Mouse (Mus musculus): ENCODE measurements at regions not wholly inside any gene's neighbourhood (a gene's known extent, or its start where the extent isn't known, plus 50 kb on each side); places are given as distances from the start of the nearest gene placed in this dataset.

GRCm38 (mm10) chr9:100097028-100097427, 221.1 kb upstream of the Sox14 start:
- WGBS, result 11% methylated on average over 2 of the region's 2 CpGs
- peak; percentile 83; the same call in 1 of the 2 replicates for ATAC-seq (ENCODE audit: low read depth)
- H3K9ac ChIP-seq, result no peak overlapping the region
- H3K36me3 ChIP-seq, result no peaks in the 10 kb centered on the region
- no peak overlapping the region for H3K4me2 ChIP-seq
- H3K27ac ChIP-seq (replicated peaks), result no peak overlapping the region
- no peak overlapping the region for H3K4me3 ChIP-seq
- no peaks in the 10 kb centered on the region for H3K9me3 ChIP-seq
- 0 out of 2 replicates have a peak, but pooled peaks cover 4% of the 10 kb centered on the region for H3K4me1 ChIP-seq (replicated peaks)
- H3K27me3 ChIP-seq, result peaks cover 61% of the 10 kb centered on the region

GRCm38 (mm10) chr9:100095559-100095959, 219.6 kb upstream of the Sox14 start:
- Histone ChIP-seq H3K4me1 (replicated peaks) (0 out of 2 replicates have a peak, but pooled peaks cover 4% of the 10 kb centered on the region), H3K4me2 (no peak overlapping the region), H3K9me3 (no peaks in the 10 kb centered on the region), H3K36me3 (no peaks in the 10 kb centered on the region), H3K9ac (no peak overlapping the region), H3K27me3 (peaks cover 61% of the 10 kb centered on the region), H3K27ac (replicated peaks) (no peak overlapping the region), H3K4me3 (no peak overlapping the region)
- no peak for ATAC-seq (ENCODE audit: low read depth)
- WGBS, result 16% methylated on average over 7 of the region's 7 CpGs

- 0 out of 2 replicates have a peak, but pooled peaks cover 4% of the 10 kb centered on the region for H3K4me1 ChIP-seq (replicated peaks)
- H3K36me3 ChIP-seq, result no peaks in the 10 kb centered on the region
- H3K27ac ChIP-seq (replicated peaks), result no peak overlapping the region
- H3K9me3 ChIP-seq, result no peaks in the 10 kb centered on the region
- H3K27me3 ChIP-seq, result peaks cover 57% of the 10 kb centered on the region
- H3K4me3 ChIP-seq, result no peak overlapping the region
- H3K4me2 ChIP-seq, result no peak overlapping the region
- WGBS, result 72% methylated on average over 6 of the region's 6 CpGs
- no peak for ATAC-seq (ENCODE audit: low read depth)
- H3K9ac ChIP-seq, result no peak overlapping the region
These were observed 219.1 kb upstream of the Sox14 start for GRCm38 (mm10) chr9:100094956-100095558.

- no peaks in the 10 kb centered on the region for H3K36me3 ChIP-seq
- H3K27ac ChIP-seq (replicated peaks), result no peak overlapping the region
- H3K4me2 ChIP-seq, result no peak overlapping the region
- 0 out of 2 replicates have a peak, but pooled peaks cover 4% of the 10 kb centered on the region for H3K9me3 ChIP-seq
- no peak overlapping the region for H3K4me3 ChIP-seq
- no peaks in the 10 kb centered on the region for H3K27me3 ChIP-seq
- ATAC-seq (ENCODE audit: low read depth), result no peak
- H3K4me1 ChIP-seq (replicated peaks), result no peaks in the 10 kb centered on the region
- 93% methylated on average over 5 of the region's 5 CpGs for WGBS
- H3K9ac ChIP-seq, result no peak overlapping the region
These were observed 195.2 kb upstream of the Sox14 start for GRCm38 (mm10) chr9:100071141-100071540.

- WGBS, result 91% methylated on average over 1 of the region's 1 CpGs
- no peak overlapping the region for H3K4me3 ChIP-seq
- ATAC-seq (ENCODE audit: low read depth), result no peak
These were observed 182.6 kb upstream of the Sox14 start for GRCm38 (mm10) chr9:100058541-100058940.

GRCm38 (mm10) chr9:100046213-100046807, 170.3 kb upstream of the Sox14 start:
- Histone ChIP-seq H3K9ac (no peak overlapping the region), H3K27me3 (no peaks in the 10 kb centered on the region), H3K4me3 (no peak overlapping the region), H3K4me2 (0 out of 2 replicates have a peak overlapping the region, but pooled peaks have one; percentile 11), H3K9me3 (peaks cover 10% of the 10 kb centered on the region; the same call in 1 of the 2 replicates), H3K27ac (replicated peaks) (no peak overlapping the region), H3K4me1 (replicated peaks) (peaks cover 7% of the 10 kb centered on the region), H3K36me3 (no peaks in the 10 kb centered on the region)
- no peak for ATAC-seq (ENCODE audit: low read depth)
- 45% methylated on average over 13 of the region's 13 CpGs for WGBS

More at GRCm38 (mm10) chr9:100058541-100058940, 182.6 kb upstream of the Sox14 start:
- Histone ChIP-seq H3K9ac (no peak overlapping the region), H3K4me1 (replicated peaks) (no peaks in the 10 kb centered on the region), H3K36me3 (no peaks in the 10 kb centered on the region), H3K27me3 (no peaks in the 10 kb centered on the region), H3K27ac (replicated peaks) (no peak overlapping the region), H3K9me3 (no peaks in the 10 kb centered on the region), H3K4me2 (no peak overlapping the region)

- H3K4me3 ChIP-seq, result no peak overlapping the region
- H3K27me3 ChIP-seq, result no peaks in the 10 kb centered on the region
- peaks cover 7% of the 10 kb centered on the region for H3K4me1 ChIP-seq (replicated peaks)
- peaks cover 10% of the 10 kb centered on the region; the same call in 1 of the 2 replicates for H3K9me3 ChIP-seq
- no peaks in the 10 kb centered on the region for H3K36me3 ChIP-seq
- H3K4me2 ChIP-seq, result no peak overlapping the region
- no peak overlapping the region for H3K27ac ChIP-seq (replicated peaks)
- H3K9ac ChIP-seq, result no peak overlapping the region
- WGBS, result 24% methylated on average over 5 of the region's 5 CpGs
- no peak for ATAC-seq (ENCODE audit: low read depth)
These were observed 169.7 kb upstream of the Sox14 start for GRCm38 (mm10) chr9:100045636-100046035.

GRCm38 (mm10) chr9:100041776-100042175, 165.8 kb upstream of the Sox14 start:
- Histone ChIP-seq H3K27ac (replicated peaks) (no peak overlapping the region), H3K9me3 (no peaks in the 10 kb centered on the region), H3K36me3 (no peaks in the 10 kb centered on the region), H3K4me2 (no peak overlapping the region), H3K27me3 (no peaks in the 10 kb centered on the region), H3K4me1 (replicated peaks) (peaks cover 5% of the 10 kb centered on the region), H3K9ac (no peak overlapping the region), H3K4me3 (no peak overlapping the region)
- no peak for ATAC-seq (ENCODE audit: low read depth)
- WGBS, result 51% methylated on average over 6 of the region's 6 CpGs

GRCm38 (mm10) chr9:100023641-100024040, 147.7 kb upstream of the Sox14 start:
- Histone ChIP-seq H3K9ac (no peak overlapping the region), H3K4me3 (no peak overlapping the region), H3K9me3 (no peaks in the 10 kb centered on the region), H3K36me3 (no peaks in the 10 kb centered on the region), H3K27ac (replicated peaks) (no peak overlapping the region), H3K27me3 (no peaks in the 10 kb centered on the region), H3K4me2 (no peak overlapping the region), H3K4me1 (replicated peaks) (no peaks in the 10 kb centered on the region)
- whole genome bisulfite sequencing, result 59% methylated on average over 5 of the region's 5 CpGs
- ATAC-seq (ENCODE audit: low read depth), result no peak

GRCm38 (mm10) chr9:100022035-100022434, 146.1 kb upstream of the Sox14 start:
- H3K4me3 ChIP-seq, result no peak overlapping the region
- no peaks in the 10 kb centered on the region for H3K36me3 ChIP-seq
- no peaks in the 10 kb centered on the region for H3K9me3 ChIP-seq
- 84% methylated on average over 3 of the region's 3 CpGs for WGBS
- H3K9ac ChIP-seq, result no peak overlapping the region
- no peak overlapping the region for H3K27ac ChIP-seq (replicated peaks)
- ATAC-seq (ENCODE audit: low read depth), result no peak
- H3K27me3 ChIP-seq, result no peaks in the 10 kb centered on the region
- H3K4me2 ChIP-seq, result no peak overlapping the region
- no peaks in the 10 kb centered on the region for H3K4me1 ChIP-seq (replicated peaks)

- Histone ChIP-seq H3K9me3 (no peaks in the 10 kb centered on the region), H3K4me1 (replicated peaks) (peaks cover 18% of the 10 kb centered on the region), H3K36me3 (no peaks in the 10 kb centered on the region), H3K27me3 (peaks cover 45% of the 10 kb centered on the region), H3K9ac (no peak overlapping the region), H3K27ac (replicated peaks) (no peak overlapping the region), H3K4me2 (peak overlapping the region; percentile 59), H3K4me3 (peak overlapping the region; percentile 25; the same call in 1 of the 2 replicates)
- ATAC-seq (ENCODE audit: low read depth), result no peak
- WGBS, result 35% methylated on average over 8 of the region's 8 CpGs
These were observed 119.2 kb upstream of the Sox14 start for GRCm38 (mm10) chr9:99995204-99995603.

- H3K36me3 ChIP-seq, result no peaks in the 10 kb centered on the region
- H3K27ac ChIP-seq (replicated peaks), result no peak overlapping the region
- peak overlapping the region; percentile 25 for H3K4me3 ChIP-seq
- H3K9ac ChIP-seq, result peak overlapping the region; percentile 23; the same call in 1 of the 2 replicates
- H3K27me3 ChIP-seq, result peaks cover 45% of the 10 kb centered on the region
- ATAC-seq (ENCODE audit: low read depth), result peak; percentile 77; the same call in 1 of the 2 replicates
- H3K4me1 ChIP-seq (replicated peaks), result peaks cover 18% of the 10 kb centered on the region
- no peaks in the 10 kb centered on the region for H3K9me3 ChIP-seq
- 2% methylated on average over 30 of the region's 30 CpGs for WGBS
- H3K4me2 ChIP-seq, result peak overlapping the region; percentile 59
These were observed 118.5 kb upstream of the Sox14 start for GRCm38 (mm10) chr9:99994285-99995144.

Measured in neural tube, embryonic 13.5 days (tissue).